Mouse (Mus musculus) liver, embryonic 11.5 days (tissue): ENCODE measurements around the gene Snx1. TPM values are rescaled to one million over a fixed set of nuclear protein-coding genes. Genes with fewer than 3 reads are reported as not detected.

Experiments used
- ATAC-seq: fragments of 200-750 bp; cut with Nextera tagmentation; replicated peaks from 2 replicates; pipeline ENCODE4 v1.8.0; 2017; ENCODE audit warnings: moderate number of reproducible peaks, mild to moderate bottlenecking, moderate TSS enrichment, moderate library complexity; ENCODE audit not compliant: low FRiP score
- DNase-seq: peaks from one replicate; pipeline ENCODE4 v3.0.0-alpha.2; 2017; ENCODE audit warnings: low spot score
- H3K27ac ChIP-seq: fragments of 300-500 bp; sonication (generic); 2 replicates; pipeline ENCODE4 v1.5.1; 2014; ENCODE audit warnings: mild to moderate bottlenecking, low read depth, low read length, control low read depth
- H3K27me3 ChIP-seq: fragments of 300-500 bp; sonication (generic); replicated peaks from 2 replicates; pipeline ENCODE4 v1.6.1; 2014; ENCODE audit warnings: low read length, mixed read lengths; ENCODE audit not compliant: control insufficient read depth, insufficient read depth
- H3K36me3 ChIP-seq: fragments of 300-500 bp; sonication (generic); 2 replicates; pipeline ENCODE4 v1.6.1; 2014; ENCODE audit warnings: mild to moderate bottlenecking, low read length, moderate library complexity, mixed read lengths; ENCODE audit not compliant: control insufficient read depth, insufficient read depth
- H3K4me1 ChIP-seq: fragments of 300-500 bp; sonication (generic); replicated peaks from 2 replicates; pipeline ENCODE4 v1.6.1; 2014; ENCODE audit warnings: low read length, mixed read lengths; ENCODE audit not compliant: control insufficient read depth, insufficient read depth
- H3K4me2 ChIP-seq: fragments of 300-500 bp; sonication (generic); 2 replicates; pipeline ENCODE4 v1.6.1; 2014; ENCODE audit warnings: mild to moderate bottlenecking, control low read depth, moderate library complexity
- H3K4me3 ChIP-seq: fragments of 300-500 bp; sonication (generic); 2 replicates; pipeline ENCODE4 v1.5.1; 2014; ENCODE audit warnings: low read depth, low read length, control low read depth
- H3K9ac ChIP-seq: fragments of 300-500 bp; sonication (generic); 2 replicates; pipeline ENCODE4 v1.6.1; 2014; ENCODE audit warnings: low read depth, low read length, control low read depth
- H3K9me3 ChIP-seq: fragments of 300-500 bp; sonication (generic); 2 replicates; pipeline ENCODE4 v1.6.1; 2016; ENCODE audit warnings: low read length, inconsistent platforms, mixed read lengths; ENCODE audit not compliant: control insufficient read depth
- WGBS: fragments of 180-500 bp; shearing (Covaris S2); extraction: QIAGEN DNeasy Blood & Tissue Kit; methylation state at CpG from one replicate; pipeline ENCODE4 v1.1.7; 2014; 5-methylcytosine and 5-hydroxymethylcytosine counted together
- polyA plus RNA-seq: library from polyadenylated mRNA; unstranded; fragments of >200 nt; fragmentation: Nextera tagmentation; extraction: Ambion mirVana; gene quantifications from 2 replicates; pipeline ENCODE4 v1.2.1, GENCODE M21; 2014

Gene Snx1
- polyA plus RNA-seq, 1 experiment from 2014 or later, result 129 TPM

DNA sequence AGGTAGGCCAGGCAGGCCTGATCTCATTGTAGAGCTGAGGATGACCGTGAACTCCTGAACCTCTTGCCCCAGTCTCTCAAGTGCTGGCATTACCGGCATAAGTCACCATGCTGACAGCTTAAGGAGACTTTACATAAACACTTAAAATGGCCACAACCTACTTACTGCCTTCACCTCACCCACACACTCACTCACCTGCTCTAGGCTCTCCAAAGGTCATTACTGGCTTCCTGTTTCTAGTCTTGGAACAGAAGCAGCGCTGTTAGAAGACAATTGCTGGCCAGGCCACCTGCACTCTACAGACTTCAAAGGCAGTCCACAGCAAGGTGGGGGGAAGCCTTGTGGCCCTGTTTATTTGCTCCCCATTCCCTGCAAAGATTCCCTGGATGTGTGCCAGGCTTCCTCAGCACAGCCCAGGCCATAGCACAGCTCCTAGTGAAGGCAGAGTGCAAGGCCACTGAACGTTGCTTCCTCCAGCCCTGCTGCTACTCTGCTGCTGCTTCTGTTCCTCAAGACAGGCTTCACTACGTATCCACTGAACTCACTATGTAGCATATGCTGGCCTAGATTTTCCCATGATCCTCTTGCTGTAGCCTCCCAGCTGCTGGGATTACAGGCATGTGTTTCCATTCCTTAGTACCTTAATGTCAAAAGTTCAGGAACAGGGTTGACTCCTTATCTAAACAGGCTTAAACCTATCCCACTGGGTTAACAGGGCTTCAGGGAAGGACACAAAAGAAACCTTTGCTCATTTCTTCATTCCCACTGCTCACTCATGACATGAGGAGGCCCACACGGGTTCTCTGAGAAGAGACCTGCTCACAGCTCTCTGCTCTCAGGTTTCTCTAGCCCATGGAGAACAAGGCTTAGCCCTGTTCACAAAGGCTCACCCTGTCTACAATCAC lies 34.8 kb downstream of the Snx1 start:
- no peak for ATAC-seq
- Histone ChIP-seq H3K4me1 (no peaks in the 10 kb centered on the region), H3K4me3 (no peak overlapping the region), H3K4me2 (no peak overlapping the region), H3K36me3 (peaks cover 53% of the 10 kb centered on the region), H3K27ac (no peak overlapping the region), H3K27me3 (no peaks in the 10 kb centered on the region), H3K9me3 (no peaks in the 10 kb centered on the region), H3K9ac (no peak overlapping the region)
- WGBS, result 79% methylated on average over 6 of the region's 6 CpGs
- no peak for DNase-seq

DNA sequence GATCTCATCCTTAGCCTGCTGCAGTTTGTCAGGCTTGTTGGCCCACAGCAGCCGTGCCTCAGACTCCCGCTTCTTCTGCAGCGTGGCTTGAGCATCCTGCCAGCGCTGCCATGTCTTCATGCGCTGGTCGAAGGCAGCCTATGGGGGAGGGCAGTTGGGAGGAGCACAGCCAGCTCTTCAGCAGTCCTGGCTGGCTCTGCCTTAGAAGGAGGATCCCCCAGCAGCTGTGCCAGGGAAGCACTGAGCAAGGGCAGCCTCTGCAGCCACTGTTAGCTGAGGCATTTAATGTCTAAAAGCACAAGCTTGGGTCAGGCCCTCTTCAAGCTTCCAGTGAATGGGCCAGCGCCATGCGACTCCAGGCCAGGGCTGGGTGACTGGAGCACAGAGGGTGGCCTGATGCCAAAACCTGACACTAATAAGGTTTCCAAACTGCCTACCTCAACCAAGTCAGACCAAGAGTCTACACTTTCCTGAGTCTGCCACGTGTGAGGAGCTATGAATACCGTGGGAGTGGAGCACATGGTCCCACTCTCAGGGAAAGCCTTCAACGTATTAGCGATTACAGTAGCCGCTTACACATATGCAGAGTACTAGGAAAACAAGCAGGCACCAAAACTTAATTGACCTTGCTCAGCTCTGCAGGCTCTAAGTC lies 35.7 kb downstream of the Snx1 start:
- H3K4me1 ChIP-seq, result no peaks in the 10 kb centered on the region
- ATAC-seq, result no peak
- H3K4me2 ChIP-seq, result no peak overlapping the region
- H3K27ac ChIP-seq, result no peak overlapping the region
- no peak for DNase-seq
- no peak overlapping the region for H3K4me3 ChIP-seq
- H3K9ac ChIP-seq, result no peak overlapping the region
- no peaks in the 10 kb centered on the region for H3K27me3 ChIP-seq
- H3K9me3 ChIP-seq, result no peaks in the 10 kb centered on the region
- 92% methylated on average over 13 of the region's 13 CpGs for WGBS
- peaks cover 48% of the 10 kb centered on the region for H3K36me3 ChIP-seq

DNA sequence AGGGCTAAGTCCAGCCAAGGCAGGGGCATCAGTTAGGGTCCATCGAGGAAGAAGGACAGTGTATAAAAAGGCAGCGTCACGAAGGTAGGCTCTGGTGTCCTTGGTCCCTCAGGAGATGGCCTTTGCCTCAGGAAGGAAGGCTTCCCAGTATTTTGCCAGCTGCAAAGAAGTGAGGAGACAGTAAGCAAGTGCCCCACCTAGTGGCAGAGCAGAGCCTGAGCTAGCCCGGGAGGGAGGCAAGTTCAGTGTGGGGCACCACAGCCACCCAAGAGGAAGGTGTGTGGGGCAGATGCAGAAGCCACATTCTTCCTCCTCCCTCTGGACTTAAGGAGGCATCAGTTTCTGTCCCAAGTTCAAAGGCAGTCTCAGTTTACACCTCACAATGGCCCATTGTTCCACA lies 38.0 kb downstream of the Snx1 start:
- WGBS, result 58% methylated on average over 4 of the region's 4 CpGs
- no peak overlapping the region for H3K9ac ChIP-seq
- H3K36me3 ChIP-seq, result peaks cover 37% of the 10 kb centered on the region
- ATAC-seq, result peak; percentile 68
- H3K4me1 ChIP-seq, result no peaks in the 10 kb centered on the region
- H3K4me3 ChIP-seq, result no peak overlapping the region
- no peak overlapping the region for H3K27ac ChIP-seq
- no peaks in the 10 kb centered on the region for H3K27me3 ChIP-seq
- no peaks in the 10 kb centered on the region for H3K9me3 ChIP-seq
- no peak for DNase-seq
- H3K4me2 ChIP-seq, result no peak overlapping the region

DNA sequence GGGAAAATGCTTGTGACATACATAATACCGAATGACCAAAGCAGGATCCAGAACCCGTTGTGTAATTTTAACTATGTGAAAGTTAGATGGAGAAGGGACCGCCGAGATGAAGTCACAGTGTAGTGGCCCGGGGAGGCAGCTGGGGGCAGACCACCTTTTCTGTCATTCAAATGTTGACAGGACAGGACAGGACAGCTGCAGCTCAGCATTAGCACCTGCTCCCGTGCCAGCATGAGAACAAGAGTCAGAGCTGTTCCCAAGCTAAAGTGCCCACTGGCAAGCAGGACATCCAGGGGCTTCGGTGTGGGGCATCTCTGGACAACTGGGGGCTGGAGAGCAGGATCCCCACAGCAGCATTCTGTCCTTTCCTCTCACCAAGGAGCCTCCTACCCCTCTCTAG lies 39.3 kb downstream of the Snx1 start:
- H3K4me2 ChIP-seq, result no peak overlapping the region
- peaks cover 27% of the 10 kb centered on the region for H3K36me3 ChIP-seq
- H3K9me3 ChIP-seq, result no peaks in the 10 kb centered on the region
- H3K4me3 ChIP-seq, result no peak overlapping the region
- ATAC-seq (no peak), DNase-seq (no peak)
- H3K27ac ChIP-seq, result no peak overlapping the region
- no peak overlapping the region for H3K9ac ChIP-seq
- H3K27me3 ChIP-seq, result no peaks in the 10 kb centered on the region; the same call in 1 of the 2 replicates
- 94% methylated on average over 7 of the region's 7 CpGs for WGBS
- H3K4me1 ChIP-seq, result no peaks in the 10 kb centered on the region

DNA sequence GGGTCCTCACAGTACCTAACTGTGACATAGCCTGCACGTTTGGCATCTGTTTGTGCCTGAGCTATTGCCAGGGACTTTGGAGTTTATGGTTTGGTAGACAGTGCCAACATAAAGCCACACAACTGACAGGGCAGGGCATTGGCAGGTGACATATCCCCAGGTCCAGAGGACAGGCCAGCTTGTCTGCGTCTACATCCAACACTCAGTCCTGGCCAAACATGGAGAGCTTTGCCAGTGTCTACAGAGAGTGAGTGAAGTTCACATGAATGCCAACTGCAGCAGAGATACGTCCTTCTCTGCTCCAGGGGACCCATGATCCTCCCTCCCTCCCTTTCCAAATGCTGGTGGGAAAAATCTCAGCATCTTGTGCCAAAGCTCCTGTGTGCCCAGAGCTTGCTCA lies 42.2 kb downstream of the Snx1 start:
- no peak for ATAC-seq
- Histone ChIP-seq H3K9me3 (no peaks in the 10 kb centered on the region), H3K4me3 (no peak overlapping the region), H3K27ac (no peak overlapping the region), H3K36me3 (peaks cover 16% of the 10 kb centered on the region), H3K27me3 (peaks cover 2% of the 10 kb centered on the region; the same call in 1 of the 2 replicates), H3K4me2 (no peak overlapping the region), H3K4me1 (no peaks in the 10 kb centered on the region), H3K9ac (no peak overlapping the region)
- DNase-seq, result no peak
- 83% methylated on average over 3 of the region's 3 CpGs for WGBS

DNA sequence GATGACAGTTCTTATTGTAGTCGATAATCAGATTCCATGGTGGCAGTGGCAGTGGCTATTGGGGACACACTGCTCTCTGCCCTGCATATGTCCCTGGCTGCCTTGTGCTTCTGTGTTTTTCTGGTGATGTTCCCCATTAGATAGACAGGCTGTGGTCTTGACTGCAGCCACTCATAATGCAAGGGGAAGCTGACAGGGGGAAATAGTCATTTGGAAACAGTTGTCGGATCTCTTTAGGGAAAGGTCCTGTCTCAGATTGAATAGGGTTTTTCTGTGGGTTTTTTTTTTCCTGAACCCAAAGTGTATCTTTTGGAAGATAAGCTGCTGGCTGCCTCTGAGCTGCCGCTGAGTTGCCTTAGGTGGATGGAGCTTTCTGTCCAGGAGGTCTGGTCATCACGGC lies 44.4 kb downstream of the Snx1 start:
- ATAC-seq, result no peak
- Histone ChIP-seq H3K4me1 (peaks cover 4% of the 10 kb centered on the region; the same call in 1 of the 2 replicates), H3K4me2 (no peak overlapping the region), H3K27ac (no peak overlapping the region), H3K27me3 (peaks cover 2% of the 10 kb centered on the region; the same call in 1 of the 2 replicates), H3K9ac (no peak overlapping the region), H3K4me3 (no peak overlapping the region), H3K36me3 (peaks cover 3% of the 10 kb centered on the region; the same call in 1 of the 2 replicates), H3K9me3 (no peaks in the 10 kb centered on the region)
- DNase-seq, result no peak
- WGBS, result 66% methylated on average over 4 of the region's 4 CpGs

DNA sequence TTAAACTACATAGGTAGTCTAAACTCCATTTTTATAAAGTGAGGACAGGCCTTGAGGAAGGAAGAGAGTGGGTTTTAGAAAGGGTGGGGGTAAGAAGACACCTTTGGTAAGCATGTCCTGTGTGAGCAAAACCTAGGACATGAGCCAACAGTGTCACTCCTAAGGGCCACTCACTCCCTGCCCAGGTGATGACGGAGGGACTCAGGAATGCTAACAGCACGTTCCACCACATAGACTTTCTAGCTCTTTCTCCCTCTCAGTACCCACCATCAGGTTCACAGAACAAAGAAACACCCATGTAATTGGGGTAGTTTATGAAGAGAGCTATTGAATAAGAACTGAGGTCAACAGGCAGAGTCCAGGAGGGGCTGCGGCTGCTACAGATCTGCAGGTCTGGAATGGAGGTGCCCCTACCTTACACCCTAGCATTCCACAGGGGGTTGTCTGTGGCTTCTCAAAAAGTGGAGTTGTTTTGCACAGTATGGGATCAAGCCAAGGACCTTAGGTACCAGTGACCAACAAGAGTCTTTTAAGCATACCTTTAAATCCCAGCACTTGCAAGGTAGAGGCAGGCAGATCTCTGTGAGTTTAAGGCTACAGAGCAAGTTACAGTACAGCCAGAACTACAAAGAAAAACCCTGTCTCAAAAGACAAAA lies 45.5 kb downstream of the Snx1 start:
- H3K9ac ChIP-seq, result no peak overlapping the region
- H3K27me3 ChIP-seq, result peaks cover 2% of the 10 kb centered on the region; the same call in 1 of the 2 replicates
- H3K4me3 ChIP-seq, result no peak overlapping the region
- ATAC-seq (no peak), DNase-seq (no peak)
- no peaks in the 10 kb centered on the region for H3K9me3 ChIP-seq
- H3K4me2 ChIP-seq, result no peak overlapping the region
- peaks cover 4% of the 10 kb centered on the region; the same call in 1 of the 2 replicates for H3K4me1 ChIP-seq
- no peaks in the 10 kb centered on the region for H3K36me3 ChIP-seq
- H3K27ac ChIP-seq, result no peak overlapping the region
- 75% methylated on average over 3 of the region's 3 CpGs for WGBS

DNA sequence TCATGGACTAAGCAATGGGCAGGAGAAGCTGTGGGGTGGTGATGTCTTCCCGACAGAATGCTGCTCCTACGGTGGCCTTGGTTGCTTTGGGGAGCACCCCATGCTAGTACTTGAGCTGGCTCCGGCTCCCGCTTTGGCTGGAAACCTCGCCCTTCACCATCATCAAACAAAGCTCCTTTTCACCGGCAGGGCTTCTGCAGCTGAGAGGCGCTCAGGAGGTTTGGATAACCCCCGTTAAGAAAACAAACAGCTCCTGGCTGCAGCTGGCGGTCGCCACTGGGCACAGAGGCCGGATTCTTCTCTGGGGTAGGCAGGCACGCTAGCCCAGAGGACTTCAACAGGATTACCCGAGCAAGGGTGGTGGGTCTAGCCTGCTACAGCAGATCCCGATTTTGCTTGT lies 47.9 kb downstream of the Snx1 start:
- Histone ChIP-seq H3K4me2 (peak overlapping the region; percentile 24), H3K27me3 (peaks cover 2% of the 10 kb centered on the region; the same call in 1 of the 2 replicates)

More for the DNA sequence above, 47.9 kb downstream of the Snx1 start:
- H3K9ac ChIP-seq, result no peak overlapping the region
- H3K36me3 ChIP-seq, result no peaks in the 10 kb centered on the region
- 32% methylated on average over 14 of the region's 14 CpGs for WGBS
- H3K27ac ChIP-seq, result no peak overlapping the region
- H3K9me3 ChIP-seq, result no peaks in the 10 kb centered on the region
- no peak for DNase-seq
- ATAC-seq, result no peak
- H3K4me1 ChIP-seq, result peaks cover 4% of the 10 kb centered on the region; the same call in 1 of the 2 replicates
- no peak overlapping the region for H3K4me3 ChIP-seq
